Mouse (Mus musculus): Measurements from ENCODE around the gene Mgl2. TPM values are rescaled to one million over a fixed set of nuclear protein-coding genes. Genes with fewer than 3 reads are reported as not detected.
"Not testable (repeated sequence)": the region's sequence is repeated elsewhere in the genome, so short reads cannot be mapped to it uniquely, and the experiment has no call there.

The Mgl2 gene
- polyA plus RNA-seq (2017; shearing (Covaris generic)), result under 1 TPM in 1 of 2 experiments, not detected in 1; 0.21 TPM

GRCm38 (mm10) chr11:70129926-70130379 is at the start of gene Mgl2:
Mgl2 (plus strand) TSS chr11:70130329.
- ATAC-seq, result no peak

- no peak for ATAC-seq
Measured at GRCm38 (mm10) chr11:70080803-70081590, 49.1 kb upstream of the Mgl2 start.

- ATAC-seq, result no peak
Measured at GRCm38 (mm10) chr11:70084563-70084962, 45.6 kb upstream of the Mgl2 start.

- no peak for ATAC-seq
Measured at GRCm38 (mm10) chr11:70091986-70092783, 37.9 kb upstream of the Mgl2 start, which contains the start of gene Asgr2. Asgr2 (plus strand) TSS chr11:70092644.

- no peak for ATAC-seq
Measured at GRCm38 (mm10) chr11:70097396-70097795, 32.7 kb upstream of the Mgl2 start.

GRCm38 (mm10) chr11:70099102-70099501 is 31.0 kb upstream of the Mgl2 start:
- ATAC-seq, result no peak

GRCm38 (mm10) chr11:70099809-70100208 is 30.3 kb upstream of the Mgl2 start:
- no peak for ATAC-seq

- no peak for ATAC-seq
Measured at GRCm38 (mm10) chr11:70103701-70104315, 26.3 kb upstream of the Mgl2 start.

GRCm38 (mm10) chr11:70107085-70107484 is 23.0 kb upstream of the Mgl2 start:
- ATAC-seq, result no peak

GRCm38 (mm10) chr11:70110146-70110545 is 20.0 kb upstream of the Mgl2 start:
- no peak for ATAC-seq

GRCm38 (mm10) chr11:70114562-70114961 is 15.6 kb upstream of the Mgl2 start:
- no peak for ATAC-seq

GRCm38 (mm10) chr11:70115901-70116300 is 14.2 kb upstream of the Mgl2 start:
- ATAC-seq, result no peak

- ATAC-seq, result not testable (repeated sequence)
Measured at GRCm38 (mm10) chr11:70135001-70135400, 4.9 kb downstream of the Mgl2 start.

- ATAC-seq, result not testable (repeated sequence)
Measured at GRCm38 (mm10) chr11:70135925-70136324, 5.8 kb downstream of the Mgl2 start.

GRCm38 (mm10) chr11:70139171-70139570 is 9.0 kb downstream of the Mgl2 start:
- ATAC-seq, result no peak

- ATAC-seq, result no peak
Measured at GRCm38 (mm10) chr11:70151072-70151471, 20.9 kb downstream of the Mgl2 start.

- ATAC-seq, result not testable (repeated sequence)
Measured at GRCm38 (mm10) chr11:70155897-70156296, 25.8 kb downstream of the Mgl2 start, which contains the start of gene Clec10a. Clec10a (plus strand) TSS chr11:70156197.

GRCm38 (mm10) chr11:70162336-70162735 is 32.2 kb downstream of the Mgl2 start:
- no peak for ATAC-seq

GRCm38 (mm10) chr11:70165972-70166921 is 36.1 kb downstream of the Mgl2 start:
- no peak for ATAC-seq

- no peak for ATAC-seq
Measured at GRCm38 (mm10) chr11:70168136-70168535, 38.0 kb downstream of the Mgl2 start.

GRCm38 (mm10) chr11:70169471-70169870 is 39.3 kb downstream of the Mgl2 start:
- ATAC-seq, result not testable (repeated sequence)

- ATAC-seq, result no peak
Measured at GRCm38 (mm10) chr11:70170291-70170690, 40.2 kb downstream of the Mgl2 start.
